Mouse (Mus musculus) midbrain, embryonic 14.5 days (tissue): ENCODE results near the gene Cdx2. TPM values are rescaled to one million over a fixed set of nuclear protein-coding genes. Genes with fewer than 3 reads are reported as not detected.

Experiments
- ATAC-seq: fragments of 200-750 bp; cut with Nextera tagmentation; 2 replicates; pipeline ENCODE4 v1.8.0; 2017; ENCODE audit warnings: moderate number of reproducible peaks, moderate library complexity; ENCODE audit not compliant: low FRiP score, low TSS enrichment
- DNase-seq: peaks from one replicate; pipeline ENCODE4 v3.0.0-alpha.2; 2015
- H3K27ac ChIP-seq: fragments of 300-500 bp; sonication (generic); replicated peaks from 2 replicates; pipeline ENCODE4 v1.5.1; 2014; ENCODE audit warnings: mild to moderate bottlenecking, low read depth, low read length, moderate library complexity
- H3K27me3 ChIP-seq: fragments of 300-500 bp; sonication (generic); 2 replicates; pipeline ENCODE4 v1.6.1; 2014; ENCODE audit warnings: low read length, control low read depth, mixed read lengths; ENCODE audit not compliant: control insufficient read depth, insufficient read depth
- H3K36me3 ChIP-seq: fragments of 300-500 bp; sonication (generic); 2 replicates; pipeline ENCODE4 v1.6.1; 2014; ENCODE audit warnings: low read length, control low read depth; ENCODE audit not compliant: control insufficient read depth, insufficient read depth
- H3K4me1 ChIP-seq: fragments of 300-500 bp; sonication (generic); 2 replicates; pipeline ENCODE4 v1.6.1; 2014; ENCODE audit warnings: mild to moderate bottlenecking, antibody characterized with exemption, low read length, control low read depth; ENCODE audit not compliant: control insufficient read depth, insufficient read depth
- H3K4me2 ChIP-seq: fragments of 300-500 bp; sonication (generic); 2 replicates; pipeline ENCODE4 v1.6.1; 2014; ENCODE audit warnings: mild to moderate bottlenecking, low read length, moderate library complexity
- H3K4me3 ChIP-seq: fragments of 300-500 bp; sonication (generic); replicated peaks from 2 replicates; pipeline ENCODE4 v1.5.1; 2014; ENCODE audit warnings: low read depth, low read length
- H3K9ac ChIP-seq: fragments of 300-500 bp; sonication (generic); replicated peaks from 2 replicates; pipeline ENCODE4 v1.6.1; 2014; ENCODE audit warnings: mild to moderate bottlenecking, low read length, moderate library complexity
- H3K9me3 ChIP-seq: fragments of 300-500 bp; sonication (generic); 2 replicates; pipeline ENCODE4 v1.6.1; 2016; ENCODE audit warnings: low read length, control low read depth, mixed read lengths; ENCODE audit not compliant: control insufficient read depth
- WGBS: fragments of 180-500 bp; shearing (Covaris S2); extraction: QIAGEN DNeasy Blood & Tissue Kit; methylation state at CpG from one replicate; pipeline ENCODE4 v1.1.7; 2014; 5-methylcytosine and 5-hydroxymethylcytosine counted together
- polyA plus RNA-seq: library from polyadenylated mRNA; unstranded; fragments of >200 nt; fragmentation: Nextera tagmentation; extraction: Ambion mirVana; gene quantifications from 2 replicates; pipeline ENCODE4 v1.2.1, GENCODE M21; 2014

Gene Cdx2
- polyA plus RNA-seq, 1 experiment from 2014 or later, result not detected

GRCm38 (mm10) chr5:147309786-147310185, 2.7 kb upstream of the Cdx2 start:
- no peaks in the 10 kb centered on the region for H3K36me3 ChIP-seq
- no peak overlapping the region for H3K4me2 ChIP-seq
- H3K9ac ChIP-seq, result no peak overlapping the region
- DNase-seq, result no peak
- H3K4me1 ChIP-seq, result 0 out of 2 replicates have a peak, but pooled peaks cover 2% of the 10 kb centered on the region
- H3K9me3 ChIP-seq, result no peaks in the 10 kb centered on the region
- H3K4me3 ChIP-seq, result no peak overlapping the region
- no peak for ATAC-seq
- no peak overlapping the region for H3K27ac ChIP-seq
- H3K27me3 ChIP-seq, result peaks cover 98% of the 10 kb centered on the region
- WGBS, result 0% methylated on average over 2 of the region's 2 CpGs

GRCm38 (mm10) chr5:147308451-147308850, 1.4 kb upstream of the Cdx2 start:
- Histone ChIP-seq H3K9ac (no peak overlapping the region), H3K9me3 (no peaks in the 10 kb centered on the region), H3K36me3 (no peaks in the 10 kb centered on the region), H3K4me3 (no peak overlapping the region), H3K4me2 (no peak overlapping the region), H3K27me3 (peaks cover 97% of the 10 kb centered on the region), H3K27ac (no peak overlapping the region), H3K4me1 (0 out of 2 replicates have a peak, but pooled peaks cover 2% of the 10 kb centered on the region)
- DNase-seq (no peak), ATAC-seq (no peak)
- WGBS, result 4% methylated on average over 9 of the region's 9 CpGs

GRCm38 (mm10) chr5:147307398-147307785, 322 bp upstream of the Cdx2 start:
- no peak for ATAC-seq
- under 1% methylated on average over 12 of the region's 12 CpGs for WGBS

GRCm38 (mm10) chr5:147305856-147306637, 1.0 kb downstream of the Cdx2 start:
- ATAC-seq (no peak), DNase-seq (no peak)
- no peak overlapping the region for H3K27ac ChIP-seq
- under 1% methylated on average over 58 of the region's 58 CpGs for WGBS
- no peak overlapping the region for H3K4me3 ChIP-seq
- 0 out of 2 replicates have a peak, but pooled peaks cover 2% of the 10 kb centered on the region for H3K4me1 ChIP-seq
- H3K9ac ChIP-seq, result no peak overlapping the region
- H3K4me2 ChIP-seq, result no peak overlapping the region
- peaks cover 99% of the 10 kb centered on the region for H3K27me3 ChIP-seq
- no peaks in the 10 kb centered on the region for H3K36me3 ChIP-seq
- H3K9me3 ChIP-seq, result no peaks in the 10 kb centered on the region

More at GRCm38 (mm10) chr5:147307398-147307785, 322 bp upstream of the Cdx2 start:
- H3K9ac ChIP-seq, result no peak overlapping the region
- DNase-seq, result no peak
- no peak overlapping the region for H3K4me3 ChIP-seq
- no peaks in the 10 kb centered on the region for H3K9me3 ChIP-seq
- no peak overlapping the region for H3K4me2 ChIP-seq
- H3K36me3 ChIP-seq, result no peaks in the 10 kb centered on the region
- H3K27ac ChIP-seq, result no peak overlapping the region
- peaks cover 99% of the 10 kb centered on the region for H3K27me3 ChIP-seq
- 0 out of 2 replicates have a peak, but pooled peaks cover 2% of the 10 kb centered on the region for H3K4me1 ChIP-seq

- Histone ChIP-seq H3K4me3 (no peak overlapping the region), H3K4me1 (0 out of 2 replicates have a peak, but pooled peaks cover 2% of the 10 kb centered on the region), H3K9me3 (no peaks in the 10 kb centered on the region), H3K27ac (no peak overlapping the region), H3K36me3 (no peaks in the 10 kb centered on the region), H3K9ac (no peak overlapping the region), H3K4me2 (no peak overlapping the region), H3K27me3 (peaks cover 99% of the 10 kb centered on the region)
- WGBS, result under 1% methylated on average over 16 of the region's 16 CpGs
- ATAC-seq (no peak), DNase-seq (no peak)
Measured at GRCm38 (mm10) chr5:147305166-147305565, 1.9 kb downstream of the Cdx2 start.

GRCm38 (mm10) chr5:147304276-147305155, 2.6 kb downstream of the Cdx2 start:
- Histone ChIP-seq H3K9me3 (no peaks in the 10 kb centered on the region), H3K4me3 (no peak overlapping the region), H3K36me3 (no peaks in the 10 kb centered on the region), H3K4me2 (no peak overlapping the region), H3K27me3 (peaks cover 99% of the 10 kb centered on the region), H3K27ac (no peak overlapping the region), H3K9ac (no peak overlapping the region), H3K4me1 (0 out of 2 replicates have a peak, but pooled peaks cover 2% of the 10 kb centered on the region)
- ATAC-seq, result no peak
- under 1% methylated on average over 53 of the region's 54 CpGs for WGBS
- DNase-seq, result no peak

GRCm38 (mm10) chr5:147302746-147303400, 4.2 kb downstream of the Cdx2 start:
- Histone ChIP-seq H3K9me3 (no peaks in the 10 kb centered on the region), H3K4me1 (0 out of 2 replicates have a peak, but pooled peaks cover 2% of the 10 kb centered on the region), H3K27me3 (peaks cover 99% of the 10 kb centered on the region), H3K4me2 (no peak overlapping the region), H3K4me3 (no peak overlapping the region), H3K36me3 (no peaks in the 10 kb centered on the region), H3K9ac (no peak overlapping the region), H3K27ac (no peak overlapping the region)
- ATAC-seq (no peak), DNase-seq (no peak)
- WGBS, result 5% methylated on average over 13 of the region's 13 CpGs

- Histone ChIP-seq H3K36me3 (no peaks in the 10 kb centered on the region), H3K9ac (no peak overlapping the region), H3K27ac (no peak overlapping the region), H3K4me1 (0 out of 2 replicates have a peak, but pooled peaks cover 2% of the 10 kb centered on the region), H3K9me3 (no peaks in the 10 kb centered on the region), H3K4me2 (no peak overlapping the region), H3K4me3 (no peak overlapping the region), H3K27me3 (peaks cover 99% of the 10 kb centered on the region)
- 3% methylated on average over 8 of the region's 8 CpGs for WGBS
- ATAC-seq (no peak), DNase-seq (no peak)
Measured at GRCm38 (mm10) chr5:147302141-147302540, 4.9 kb downstream of the Cdx2 start.
